Mouse (Mus musculus) heart, embryonic 13.5 days (tissue): ENCODE measurements at regions not wholly inside any gene's neighbourhood (a gene's known extent, or its start where the extent isn't known, plus 50 kb on each side); places are given as distances from the start of the nearest gene placed in this dataset.

Experiments used
- ATAC-seq: fragments of 200-750 bp; cut with Nextera tagmentation; 2 replicates; pipeline ENCODE4 v1.8.0; 2017; ENCODE audit warnings: moderate TSS enrichment; ENCODE audit not compliant: insufficient number of reproducible peaks, low FRiP score, low TSS enrichment; ENCODE audit errors: extremely low read depth
- H3K27ac ChIP-seq: fragments of 300-500 bp; sonication (generic); replicated peaks from 2 replicates; pipeline ENCODE4 v1.5.1; 2015; ENCODE audit warnings: moderate library complexity, mild to moderate bottlenecking, inconsistent platforms
- H3K27me3 ChIP-seq: fragments of 300-500 bp; sonication (generic); replicated peaks from 2 replicates; pipeline ENCODE4 v1.6.1; 2015; ENCODE audit warnings: mild to moderate bottlenecking, inconsistent platforms
- H3K36me3 ChIP-seq: fragments of 300-500 bp; sonication (generic); 2 replicates; pipeline ENCODE4 v1.6.1; 2015; ENCODE audit warnings: mild to moderate bottlenecking, inconsistent platforms
- H3K4me1 ChIP-seq: fragments of 300-500 bp; sonication (generic); 2 replicates; pipeline ENCODE4 v1.6.1; 2015; ENCODE audit warnings: inconsistent platforms
- H3K4me2 ChIP-seq: fragments of 300-500 bp; sonication (generic); 2 replicates; pipeline ENCODE4 v1.6.1; 2015; ENCODE audit warnings: inconsistent platforms, mild to moderate bottlenecking, moderate library complexity
- H3K4me3 ChIP-seq: fragments of 300-500 bp; sonication (generic); 2 replicates; pipeline ENCODE4 v1.5.1; 2015; ENCODE audit warnings: moderate library complexity, mild to moderate bottlenecking, inconsistent platforms
- H3K9ac ChIP-seq: fragments of 300-500 bp; sonication (generic); 2 replicates; pipeline ENCODE4 v1.6.1; 2015; ENCODE audit warnings: inconsistent platforms, mild to moderate bottlenecking, moderate library complexity
- H3K9me3 ChIP-seq: fragments of 300-500 bp; sonication (generic); 2 replicates; pipeline ENCODE4 v1.6.1; 2016; ENCODE audit warnings: inconsistent platforms
- WGBS: fragments of 180-500 bp; shearing (Covaris S2); methylation state at CpG from one replicate; pipeline ENCODE4 v1.1.7; 2015; ENCODE audit warnings: mixed read lengths; 5-methylcytosine and 5-hydroxymethylcytosine counted together

DNA sequence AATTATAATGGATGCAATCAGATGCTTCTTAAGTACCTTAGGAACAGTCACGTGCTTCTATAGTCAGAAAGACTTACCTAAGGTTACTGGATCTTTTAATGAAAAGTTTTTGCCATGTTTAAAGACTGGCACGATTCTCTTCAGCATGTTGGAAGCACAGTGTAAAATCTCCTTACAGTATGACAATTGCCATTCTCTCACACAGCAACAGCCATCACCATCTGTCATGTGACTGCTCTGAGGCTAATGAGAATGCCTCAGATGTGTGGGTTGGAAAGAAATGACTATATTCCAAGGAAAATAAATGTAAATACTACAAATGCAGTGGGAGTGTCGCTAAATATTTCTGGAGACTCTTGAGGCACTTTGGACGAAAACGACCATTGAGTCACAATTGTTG, 670.8 kb downstream of the Cetn3 start:
- no peaks in the 10 kb centered on the region for H3K27me3 ChIP-seq
- H3K4me3 ChIP-seq, result no peak overlapping the region
- peaks cover 7% of the 10 kb centered on the region; the same call in 1 of the 2 replicates for H3K4me1 ChIP-seq
- H3K9me3 ChIP-seq, result no peaks in the 10 kb centered on the region
- 72% methylated on average over 5 of the region's 5 CpGs for WGBS
- no peak for ATAC-seq
- no peaks in the 10 kb centered on the region for H3K36me3 ChIP-seq
- H3K4me2 ChIP-seq, result no peak overlapping the region
- H3K27ac ChIP-seq, result no peak overlapping the region
- no peak overlapping the region for H3K9ac ChIP-seq

DNA sequence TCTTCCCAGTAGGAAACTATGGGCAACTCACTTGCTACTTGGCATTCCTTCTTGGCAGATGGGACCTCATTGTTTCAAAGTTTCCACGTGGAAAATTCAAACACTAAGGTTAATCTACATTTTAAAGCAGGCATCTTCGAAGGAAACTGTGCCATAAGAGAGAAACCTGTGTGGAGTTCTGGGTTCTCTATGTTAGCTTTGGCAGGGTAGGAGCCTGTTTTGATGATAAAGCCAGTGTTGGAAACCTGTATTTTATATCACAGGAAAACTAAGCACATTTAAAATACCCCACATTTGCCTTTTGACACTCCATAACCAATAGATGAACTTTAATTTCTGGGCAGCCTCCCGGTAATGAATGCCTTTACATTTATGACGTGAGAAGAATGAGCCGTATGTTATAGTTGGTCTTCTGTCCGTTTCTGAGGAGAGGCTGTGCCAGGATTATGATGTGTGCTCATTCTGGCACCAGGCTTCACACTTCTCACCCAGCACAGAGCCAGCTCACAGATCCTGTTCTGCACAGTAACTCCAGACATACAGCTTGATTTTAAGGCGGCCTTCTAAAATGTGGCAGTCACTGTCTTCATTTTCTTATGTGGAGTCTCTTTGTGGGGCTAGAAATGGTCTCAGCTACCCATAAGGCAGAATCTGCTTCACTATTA, 700.5 kb downstream of the Cetn3 start:
- no peaks in the 10 kb centered on the region for H3K9me3 ChIP-seq
- no peak overlapping the region for H3K27ac ChIP-seq
- ATAC-seq, result no peak
- no peaks in the 10 kb centered on the region for H3K36me3 ChIP-seq
- no peaks in the 10 kb centered on the region for H3K27me3 ChIP-seq
- no peaks in the 10 kb centered on the region for H3K4me1 ChIP-seq
- no peak overlapping the region for H3K9ac ChIP-seq
- H3K4me2 ChIP-seq, result no peak overlapping the region
- WGBS, result 72% methylated on average over 7 of the region's 7 CpGs
- no peak overlapping the region for H3K4me3 ChIP-seq

GRCm38 (mm10) chr13:82496606-82497005, 713.7 kb downstream of the Cetn3 start:
- Histone ChIP-seq H3K27me3 (no peaks in the 10 kb centered on the region), H3K27ac (no peak overlapping the region)
- WGBS, result 80% methylated on average over 2 of the region's 2 CpGs

GRCm38 (mm10) chr13:82508176-82508575, 725.3 kb downstream of the Cetn3 start:
- Histone ChIP-seq H3K27ac (no peak overlapping the region), H3K4me1 (no peaks in the 10 kb centered on the region), H3K9ac (no peak overlapping the region), H3K9me3 (no peaks in the 10 kb centered on the region), H3K27me3 (no peaks in the 10 kb centered on the region), H3K36me3 (no peaks in the 10 kb centered on the region), H3K4me3 (no peak overlapping the region), H3K4me2 (no peak overlapping the region)
- no peak for ATAC-seq
- WGBS, result 80% methylated on average over 2 of the region's 2 CpGs

More at GRCm38 (mm10) chr13:82496606-82497005, 713.7 kb downstream of the Cetn3 start:
- H3K4me3 ChIP-seq, result no peak overlapping the region
- no peak overlapping the region for H3K4me2 ChIP-seq
- ATAC-seq, result no peak
- H3K9me3 ChIP-seq, result no peaks in the 10 kb centered on the region
- no peaks in the 10 kb centered on the region for H3K36me3 ChIP-seq
- H3K9ac ChIP-seq, result no peak overlapping the region
- H3K4me1 ChIP-seq, result no peaks in the 10 kb centered on the region

- no peak for ATAC-seq
- WGBS, result 74% methylated on average over 3 of the region's 3 CpGs
- Histone ChIP-seq H3K4me3 (no peak overlapping the region), H3K4me1 (no peaks in the 10 kb centered on the region), H3K27ac (no peak overlapping the region), H3K27me3 (no peaks in the 10 kb centered on the region), H3K9me3 (no peaks in the 10 kb centered on the region), H3K4me2 (no peak overlapping the region), H3K9ac (no peak overlapping the region), H3K36me3 (no peaks in the 10 kb centered on the region)
Observed at GRCm38 (mm10) chr13:82509512-82509911, 726.6 kb downstream of the Cetn3 start.
